Mouse (Mus musculus) limb, embryonic 14.5 days (tissue): Measurements from ENCODE around the gene Tbk1. TPM values are rescaled to one million over a fixed set of nuclear protein-coding genes. Genes with fewer than 3 reads are reported as not detected.
A peak's percentile ranks its signal among the peaks of the same experiment; 100 is the strongest.

Source experiments
- ATAC-seq: fragments of 200-750 bp; cut with Nextera tagmentation; 2 replicates; pipeline ENCODE4 v1.8.0; 2017; ENCODE audit warnings: low read depth, moderate number of reproducible peaks, moderate TSS enrichment; ENCODE audit not compliant: low FRiP score
- DNase-seq: peaks from one replicate; pipeline ENCODE4 v3.0.0-alpha.2; 2015; ENCODE audit warnings: low spot score
- H3K27ac ChIP-seq: fragments of 300-500 bp; sonication (generic); replicated peaks from 2 replicates; pipeline ENCODE4 v1.5.1; 2014; ENCODE audit warnings: low read depth, mild to moderate bottlenecking, low read length, moderate library complexity, mixed read lengths
- H3K27me3 ChIP-seq: fragments of 300-500 bp; sonication (generic); 2 replicates; pipeline ENCODE4 v1.6.1; 2014; ENCODE audit warnings: low read length, mixed read lengths; ENCODE audit not compliant: control insufficient read depth, insufficient read depth
- H3K36me3 ChIP-seq: fragments of 300-500 bp; sonication (generic); 2 replicates; pipeline ENCODE4 v1.6.1; 2014; ENCODE audit warnings: mild to moderate bottlenecking, low read length, moderate library complexity, mixed read lengths; ENCODE audit not compliant: control insufficient read depth, insufficient read depth
- H3K4me1 ChIP-seq: fragments of 300-500 bp; sonication (generic); 2 replicates; pipeline ENCODE4 v1.6.1; 2014; ENCODE audit warnings: antibody characterized with exemption, low read length, mixed read lengths; ENCODE audit not compliant: control insufficient read depth, insufficient read depth
- H3K4me2 ChIP-seq: fragments of 300-500 bp; sonication (generic); replicated peaks from 2 replicates; pipeline ENCODE4 v1.6.1; 2014; ENCODE audit warnings: low read depth, mild to moderate bottlenecking, low read length, moderate library complexity; ENCODE audit not compliant: severe bottlenecking
- H3K4me3 ChIP-seq: fragments of 300-500 bp; sonication (generic); replicated peaks from 2 replicates; pipeline ENCODE4 v1.5.1; 2014; ENCODE audit warnings: low read length
- H3K9ac ChIP-seq: fragments of 300-500 bp; sonication (generic); 2 replicates; pipeline ENCODE4 v1.6.1; 2014; ENCODE audit warnings: mild to moderate bottlenecking, low read depth, low read length, moderate library complexity; ENCODE audit not compliant: severe bottlenecking
- H3K9me3 ChIP-seq: fragments of 300-500 bp; sonication (generic); 2 replicates; pipeline ENCODE4 v1.6.1; 2016; ENCODE audit warnings: low read length; ENCODE audit not compliant: control insufficient read depth
- POLR2A ChIP-seq: fragments of 200-500 bp; IDR thresholded peaks from 2 replicates; pipeline ENCODE4 v1.8.0; 2012; ENCODE audit warnings: inconsistent platforms, mild to moderate bottlenecking, moderate library complexity, borderline replicate concordance; ENCODE audit not compliant: insufficient read depth, insufficient read length; ENCODE audit errors: extremely low read depth
- WGBS: fragments of 180-500 bp; shearing (Covaris S2); extraction: QIAGEN DNeasy Blood & Tissue Kit; methylation state at CpG from one replicate; pipeline ENCODE4 v1.1.7; 2014; 5-methylcytosine and 5-hydroxymethylcytosine counted together
- polyA plus RNA-seq, 2 experiments: library from polyadenylated mRNA; depleted of rRNA in 1 of 2; stranded (reverse) in 1 of 2; unstranded in 1 of 2; fragments of >200 nt; fragmentation: Nextera tagmentation in 1 of 2; extraction: Ambion mirVana in 1 of 2; gene quantifications; 2 replicates each; pipeline versions ENCODE4 v1.2.1 to v1.2.3; 2012 to 2014

Tbk1 gene
- polyA plus RNA-seq, 2 experiments: 30.0 to 32.2 TPM

GRCm38 (mm10) chr10:121543577-121543976 lies 43.0 kb downstream of the Tbk1 start:
- Histone ChIP-seq H3K9ac (no peak overlapping the region), H3K4me2 (no peak overlapping the region), H3K27me3 (no peaks in the 10 kb centered on the region), H3K4me3 (no peak overlapping the region), H3K4me1 (no peaks in the 10 kb centered on the region), H3K36me3 (peaks cover 32% of the 10 kb centered on the region), H3K9me3 (no peaks in the 10 kb centered on the region), H3K27ac (no peak overlapping the region)
- WGBS: 94% methylated on average over 6 of the region's 6 CpGs
- TF ChIP-seq POLR2A: no peak
- ATAC-seq: no peak
- no peak for DNase-seq

- TF ChIP-seq POLR2A: no peak
- WGBS: 89% methylated on average over 3 of the region's 3 CpGs
- DNase-seq (no peak), ATAC-seq (no peak)
- no peak overlapping the region for H3K27ac ChIP-seq
- H3K4me3 ChIP-seq: no peak overlapping the region
- peaks cover 18% of the 10 kb centered on the region for H3K36me3 ChIP-seq
- H3K4me2 ChIP-seq: no peak overlapping the region
- H3K4me1 ChIP-seq: no peaks in the 10 kb centered on the region
- H3K9me3 ChIP-seq: no peaks in the 10 kb centered on the region
- no peak overlapping the region for H3K9ac ChIP-seq
- no peaks in the 10 kb centered on the region for H3K27me3 ChIP-seq
Measured at GRCm38 (mm10) chr10:121542156-121542555, 44.4 kb downstream of the Tbk1 start.

GRCm38 (mm10) chr10:121534995-121535394 lies 51.6 kb downstream of the Tbk1 start:
- Histone ChIP-seq H3K4me1 (no peaks in the 10 kb centered on the region), H3K36me3 (no peaks in the 10 kb centered on the region), H3K27me3 (no peaks in the 10 kb centered on the region), H3K27ac (no peak overlapping the region), H3K9me3 (no peaks in the 10 kb centered on the region), H3K4me3 (no peak overlapping the region), H3K4me2 (no peak overlapping the region), H3K9ac (no peak overlapping the region)
- DNase-seq (no peak), ATAC-seq (no peak)
- 53% methylated on average over 4 of the region's 4 CpGs for WGBS
- no peak for TF ChIP-seq POLR2A

GRCm38 (mm10) chr10:121533137-121533872 lies 53.3 kb downstream of the Tbk1 start:
- H3K9ac ChIP-seq: peak overlapping the region; percentile 51; the same call in 1 of the 2 replicates
- 13% methylated on average over 32 of the region's 32 CpGs for WGBS
- H3K36me3 ChIP-seq: no peaks in the 10 kb centered on the region
- peak; percentile 53; the same call in 1 of the 2 replicates for ATAC-seq
- H3K27me3 ChIP-seq: no peaks in the 10 kb centered on the region
- peak; percentile 68 for DNase-seq
- TF ChIP-seq POLR2A: no peak
- peak overlapping the region; percentile 30 for H3K4me3 ChIP-seq
- no peaks in the 10 kb centered on the region for H3K9me3 ChIP-seq
- no peaks in the 10 kb centered on the region for H3K4me1 ChIP-seq
- peak overlapping the region; percentile 61 for H3K4me2 ChIP-seq
- H3K27ac ChIP-seq: no peak overlapping the region

GRCm38 (mm10) chr10:121531541-121531940 lies 55.0 kb downstream of the Tbk1 start:
- TF ChIP-seq POLR2A: no peak

More at GRCm38 (mm10) chr10:121531541-121531940, 55.0 kb downstream of the Tbk1 start:
- no peak for DNase-seq
- H3K9me3 ChIP-seq: no peaks in the 10 kb centered on the region
- H3K9ac ChIP-seq: no peak overlapping the region
- WGBS: 36% methylated on average over 5 of the region's 5 CpGs
- ATAC-seq: no peak
- H3K4me1 ChIP-seq: no peaks in the 10 kb centered on the region
- no peak overlapping the region for H3K4me2 ChIP-seq
- H3K27me3 ChIP-seq: no peaks in the 10 kb centered on the region
- no peak overlapping the region for H3K27ac ChIP-seq
- H3K4me3 ChIP-seq: no peak overlapping the region
- H3K36me3 ChIP-seq: no peaks in the 10 kb centered on the region
